Mouse (Mus musculus) E14TG2a.4 (cell line): Measurements from ENCODE around the gene Tekt3.

Source experiments
- H3K27me3 ChIP-seq: 2 replicates; pipeline ENCODE4 v1.6.1; 2014; ENCODE audit warnings: low read length, control low read depth; ENCODE audit not compliant: insufficient read depth
- H3K36me3 ChIP-seq: 2 replicates; pipeline ENCODE4 v1.6.1; 2014; ENCODE audit warnings: low read length, control low read depth; ENCODE audit not compliant: insufficient read depth
- H3K4me1 ChIP-seq: replicated peaks from 2 replicates; pipeline ENCODE4 v1.6.1; 2014; ENCODE audit warnings: low read depth, low read length, control low read depth
- H3K4me3 ChIP-seq: replicated peaks from 2 replicates; pipeline ENCODE4 v1.5.1; 2014; ENCODE audit warnings: mild to moderate bottlenecking, low read length
- H3K9me3 ChIP-seq: 2 replicates; pipeline ENCODE4 v1.6.1; 2014; ENCODE audit warnings: low read length, control low read depth
- CTCF ChIP-seq: conservative IDR thresholded peaks from 2 replicates; pipeline ENCODE4 v1.5.1; 2014; ENCODE audit warnings: low read length
- NANOG ChIP-seq: IDR thresholded peaks from 2 replicates; pipeline ENCODE4 v1.6.1; 2014; ENCODE audit warnings: borderline replicate concordance, low read length, mixed read lengths
- POU5F1 ChIP-seq: IDR thresholded peaks from 2 replicates; pipeline ENCODE4 v1.6.1; 2014; ENCODE audit warnings: low read length, borderline replicate concordance

Gene Tekt3

DNA sequence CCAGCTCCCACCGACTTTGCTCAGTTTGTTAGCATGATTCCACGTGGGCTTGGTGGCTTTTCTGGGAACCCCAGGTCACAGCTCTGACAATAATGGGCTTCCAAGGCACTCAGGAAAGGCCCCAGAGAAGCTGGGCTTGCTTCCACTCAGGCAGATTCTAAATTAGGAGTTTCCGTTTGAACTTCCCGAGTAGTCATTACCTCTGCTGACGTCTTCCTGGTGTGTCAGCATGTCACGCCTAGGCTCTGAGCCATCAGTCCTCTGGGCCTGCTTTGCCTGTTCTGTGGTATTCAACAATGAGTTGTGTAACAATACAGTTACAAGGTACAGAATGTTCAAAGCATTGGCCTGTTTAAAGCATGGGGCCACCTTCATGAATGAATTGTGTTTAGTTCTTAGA, 74.8 kb downstream of the Tekt3 start:
- Histone ChIP-seq H3K36me3 (no peaks in the 10 kb centered on the region), H3K4me1 (peaks cover 43% of the 10 kb centered on the region), H3K27me3 (peaks cover 58% of the 10 kb centered on the region), H3K9me3 (no peaks in the 10 kb centered on the region), H3K4me3 (no peak overlapping the region)
- TF ChIP-seq CTCF = no peak
- no peak for TF ChIP-seq NANOG
- TF ChIP-seq POU5F1 = no peak

DNA sequence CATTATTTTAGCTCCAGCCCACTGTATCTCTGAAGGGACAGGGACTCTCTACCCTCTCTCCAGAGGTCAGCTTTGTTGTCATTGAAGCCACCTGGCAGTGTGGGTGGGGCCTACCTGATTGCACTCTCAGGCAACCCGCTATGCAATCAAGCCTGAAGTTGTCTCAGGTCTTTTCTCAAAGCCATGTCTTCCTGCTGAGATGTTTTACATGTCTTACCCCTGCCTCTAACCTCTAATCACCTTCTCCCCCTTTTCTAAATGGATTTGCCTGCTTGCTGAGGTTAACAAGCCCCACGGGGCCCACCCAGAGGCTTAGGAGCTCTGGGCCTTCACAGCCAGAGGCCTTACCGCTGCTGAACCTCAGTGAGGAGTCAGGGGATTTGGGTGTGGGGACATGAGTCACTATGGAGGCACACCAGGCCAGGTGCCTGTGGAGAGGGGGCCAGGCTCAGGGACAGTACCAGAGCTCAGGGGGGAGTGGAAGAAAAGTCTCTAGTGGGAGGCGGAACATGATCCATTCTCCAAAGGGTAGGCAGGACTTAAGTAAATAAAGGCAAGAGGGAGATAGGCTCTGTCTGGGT, 75.5 kb downstream of the Tekt3 start:
- TF ChIP-seq POU5F1 = no peak
- TF ChIP-seq NANOG = 0 out of 2 replicates have a peak, but pooled peaks have one; percentile 17
- H3K4me1 ChIP-seq = peaks cover 36% of the 10 kb centered on the region
- H3K9me3 ChIP-seq = no peaks in the 10 kb centered on the region
- no peaks in the 10 kb centered on the region for H3K36me3 ChIP-seq
- no peak overlapping the region for H3K4me3 ChIP-seq
- H3K27me3 ChIP-seq = peaks cover 55% of the 10 kb centered on the region

- Histone ChIP-seq H3K4me3 (no peak overlapping the region), H3K36me3 (no peaks in the 10 kb centered on the region), H3K27me3 (peaks cover 37% of the 10 kb centered on the region), H3K4me1 (peaks cover 27% of the 10 kb centered on the region), H3K9me3 (no peaks in the 10 kb centered on the region)
- TF ChIP-seq NANOG = no peak
- no peak for TF ChIP-seq POU5F1
- TF ChIP-seq CTCF = no peak
These were observed 77.3 kb downstream of the Tekt3 start for GRCm38 (mm10) chr11:63138739-63139138.

DNA sequence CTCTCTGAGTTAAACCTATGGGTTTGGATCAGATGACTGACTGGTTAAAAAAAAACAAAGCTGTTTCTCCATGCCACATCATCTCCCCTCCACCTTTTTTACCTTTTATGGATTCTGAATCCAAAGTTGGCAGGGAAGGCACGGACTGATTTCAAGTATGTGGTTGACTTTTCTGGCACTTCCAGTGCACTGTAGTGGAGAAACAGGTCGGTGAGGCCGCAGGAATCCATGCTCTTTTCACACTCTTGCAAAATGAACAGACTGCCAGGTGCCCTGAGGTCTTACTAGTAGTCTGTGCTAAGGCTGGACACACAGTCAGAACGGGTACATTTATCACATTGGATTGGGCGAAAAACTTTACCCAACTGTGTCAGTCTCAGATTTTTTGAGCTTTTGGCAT, 80.9 kb downstream of the Tekt3 start:
- Histone ChIP-seq H3K27me3 (peaks cover 23% of the 10 kb centered on the region), H3K4me3 (no peak overlapping the region), H3K4me1 (peaks cover 7% of the 10 kb centered on the region), H3K9me3 (no peaks in the 10 kb centered on the region), H3K36me3 (no peaks in the 10 kb centered on the region)
- no peak for TF ChIP-seq POU5F1
- TF ChIP-seq NANOG = no peak
- no peak for TF ChIP-seq CTCF

GRCm38 (mm10) chr11:63142816-63143215, 81.4 kb downstream of the Tekt3 start:
- no peaks in the 10 kb centered on the region for H3K9me3 ChIP-seq
- H3K4me1 ChIP-seq = peaks cover 3% of the 10 kb centered on the region; the same call in 1 of the 2 replicates
- H3K4me3 ChIP-seq = no peak overlapping the region
- TF ChIP-seq POU5F1 (no peak), CTCF (no peak), NANOG (no peak)
- peaks cover 20% of the 10 kb centered on the region for H3K27me3 ChIP-seq
- no peaks in the 10 kb centered on the region for H3K36me3 ChIP-seq

DNA sequence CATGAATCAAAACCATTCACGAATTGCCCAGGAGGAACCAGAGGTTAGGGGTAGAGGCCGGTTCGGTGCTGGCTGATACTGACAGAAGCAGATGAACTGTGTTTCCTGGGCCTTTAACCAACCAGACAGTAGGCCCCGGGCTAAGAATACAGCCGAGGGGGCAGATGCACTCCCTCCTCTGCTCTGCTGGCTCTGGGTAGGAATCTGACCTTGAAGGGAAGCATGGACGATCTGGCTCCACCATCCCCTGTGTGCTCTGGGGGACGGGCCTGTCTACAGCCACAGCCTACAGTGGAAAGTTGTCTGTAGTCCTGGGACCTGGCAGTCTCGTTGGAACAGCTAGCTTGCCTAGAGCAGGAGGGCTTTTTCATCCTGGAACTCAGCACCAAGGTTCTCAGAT, 82.0 kb downstream of the Tekt3 start:
- TF ChIP-seq POU5F1 = no peak
- no peak for TF ChIP-seq CTCF
- no peak for TF ChIP-seq NANOG
- H3K9me3 ChIP-seq = no peaks in the 10 kb centered on the region
- H3K4me3 ChIP-seq = no peak overlapping the region
- peaks cover 15% of the 10 kb centered on the region for H3K27me3 ChIP-seq
- H3K4me1 ChIP-seq = peaks cover 2% of the 10 kb centered on the region; the same call in 1 of the 2 replicates
- H3K36me3 ChIP-seq = no peaks in the 10 kb centered on the region
